Comparison of ENCODE assay signal across 13 mouse cellular contexts in genomic region chr8:108245575-108245974, GRCm38 (mm10).
DNase-seq lines count a peak whose midpoint lies in the region; ATAC-seq and TF ChIP-seq lines count a peak whose summit lies in the region.
"Had no signal": no experiment of that assay in that cellular context is flagged by ENCODE, and none has a peak within 500 bp of the region (broad histone marks: within the 10 kb centered on the region; RNA-seq: fewer than 3 reads in every experiment).

No protein-coding gene starts in this region.

- no peak for ATAC-seq in lung, embryonic 16.5 days (ENCODE audit: low read depth)
- peak; percentile 32; the same call in 1 of the 2 replicates for ATAC-seq in forebrain, embryonic 16.5 days
- ATAC-seq in midbrain, embryonic 11.5 days (ENCODE audit: low FRiP score): peak; percentile 28; the same call in 1 of the 2 replicates
- ATAC-seq in megakaryocyte progenitor cell, adult 5-6 weeks (replicated peaks; ENCODE audit: poor library complexity): no peak

- no peak overlapping the region for H3K27ac ChIP-seq in lung, embryonic 16.5 days (ENCODE audit: low read length)
- peak overlapping the region; percentile 53; the same call in 1 of the 2 replicates for H3K27ac ChIP-seq in forebrain, embryonic 16.5 days (ENCODE audit: low read length)
- H3K27ac ChIP-seq in midbrain, embryonic 11.5 days (ENCODE audit: low read depth, low read length): peak overlapping the region; percentile 77
- H3K27ac ChIP-seq: liver, embryonic 13.5 days; stomach, embryonic 15.5 days had no signal

- no peak for TF ChIP-seq CTCF in lung, adult 2 months (IDR thresholded peaks at IDR 0.05; ENCODE audit: insufficient read depth, low read length)

- no peaks in the 10 kb centered on the region for H3K27me3 ChIP-seq in lung, embryonic 16.5 days (ENCODE audit: control insufficient read depth, insufficient read depth, low read depth, low read length)
- H3K27me3 ChIP-seq in forebrain, embryonic 16.5 days (replicated peaks; ENCODE audit: control insufficient read depth, insufficient read depth, low read length): peaks cover 18% of the 10 kb centered on the region
- H3K27me3 ChIP-seq in midbrain, embryonic 11.5 days (ENCODE audit: control insufficient read depth, insufficient read depth, low read length): no peaks in the 10 kb centered on the region
- H3K27me3 ChIP-seq: embryonic facial prominence, embryonic 12.5 days had no signal

- H3K9ac ChIP-seq in lung, embryonic 16.5 days (ENCODE audit: low read length): no peak overlapping the region
- no peak overlapping the region for H3K9ac ChIP-seq in forebrain, embryonic 16.5 days (replicated peaks; ENCODE audit: low read depth, low read length)
- H3K9ac ChIP-seq in midbrain, embryonic 11.5 days (ENCODE audit: low read length): peak overlapping the region; percentile 31; the same call in 1 of the 2 replicates
- H3K9ac ChIP-seq: embryonic facial prominence, embryonic 12.5 days; liver, embryonic 13.5 days; stomach, embryonic 15.5 days had no signal

- no peaks in the 10 kb centered on the region for H3K9me3 ChIP-seq in lung, embryonic 16.5 days (ENCODE audit: control insufficient read depth, low read length)
- no peaks in the 10 kb centered on the region for H3K9me3 ChIP-seq in forebrain, embryonic 16.5 days (ENCODE audit: control insufficient read depth, low read length)
- H3K9me3 ChIP-seq in midbrain, embryonic 11.5 days (ENCODE audit: control insufficient read depth, low read length): no peaks in the 10 kb centered on the region
- H3K9me3 ChIP-seq: embryonic facial prominence, embryonic 12.5 days; liver, embryonic 13.5 days; stomach, embryonic 15.5 days had no signal

- no peaks in the 10 kb centered on the region for H3K36me3 ChIP-seq in lung, embryonic 16.5 days (ENCODE audit: control insufficient read depth, insufficient read depth, low read length)
- no peaks in the 10 kb centered on the region for H3K36me3 ChIP-seq in forebrain, embryonic 16.5 days (ENCODE audit: control insufficient read depth, insufficient read depth)
- H3K36me3 ChIP-seq in midbrain, embryonic 11.5 days (ENCODE audit: control insufficient read depth, insufficient read depth, low read length): no peaks in the 10 kb centered on the region
- H3K36me3 ChIP-seq: embryonic facial prominence, embryonic 12.5 days; liver, embryonic 13.5 days; stomach, embryonic 15.5 days had no signal

- H3K4me3 ChIP-seq in lung, embryonic 16.5 days (ENCODE audit: low read length): no peak overlapping the region
- H3K4me3 ChIP-seq in lung, adult 2 months (replicated peaks; ENCODE audit: extremely low read depth, low read depth, low read length): no peak overlapping the region
- H3K4me3 ChIP-seq in forebrain, embryonic 16.5 days (replicated peaks; ENCODE audit: low read length): no peak overlapping the region
- peak overlapping the region; percentile 2; the same call in 1 of the 2 replicates for H3K4me3 ChIP-seq in midbrain, embryonic 11.5 days (ENCODE audit: low read depth, low read length)
- H3K4me3 ChIP-seq: embryonic facial prominence, embryonic 12.5 days; liver, embryonic 13.5 days; stomach, embryonic 15.5 days had no signal

- 28% methylated on average over 8 of the region's 8 CpGs for WGBS in lung, embryonic 16.5 days
- WGBS in lung, adult 2 months: 59% methylated on average over 8 of the region's 8 CpGs
- 4% methylated on average over 8 of the region's 8 CpGs for WGBS in forebrain, embryonic 16.5 days
- WGBS in midbrain, embryonic 11.5 days: 9% methylated on average over 8 of the region's 8 CpGs

- peak overlapping the region; percentile 51 for H3K4me2 ChIP-seq in lung, embryonic 16.5 days (ENCODE audit: low read depth, low read length)
- peak overlapping the region; percentile 46 for H3K4me2 ChIP-seq in forebrain, embryonic 16.5 days (ENCODE audit: low read length)
- H3K4me2 ChIP-seq in midbrain, embryonic 11.5 days: peak overlapping the region; percentile 40
- H3K4me2 ChIP-seq: liver, embryonic 13.5 days had no signal

- DNase-seq in lung, adult 2 months: no peak
- DNase-seq in midbrain, embryonic 11.5 days (ENCODE audit: low spot score, missing footprints): no peak
- DNase-seq in retina, embryonic 14.5 days (ENCODE audit: low spot score): peak; percentile 33
- no peak for DNase-seq in layer of hippocampus, adult 8-10 months (ENCODE audit: low spot score in 2 of 2)
- no peak for DNase-seq in layer of hippocampus, postnatal 36 days
- DNase-seq: cerebellum, adult 8-10 months; kidney, adult 18-20 months; liver, embryonic 13.5 days had no signal

- TF ChIP-seq POLR2A in lung, adult 2 months (IDR thresholded peaks at IDR 0.05; ENCODE audit: borderline replicate concordance, extremely low read depth, low read depth, low read length): no peak

- peaks cover 12% of the 10 kb centered on the region for H3K4me1 ChIP-seq in lung, embryonic 16.5 days (replicated peaks; ENCODE audit: control insufficient read depth, insufficient read depth, low read length)
- H3K4me1 ChIP-seq in lung, adult 2 months (ENCODE audit: control insufficient read depth, insufficient read depth, low read length): no peaks in the 10 kb centered on the region
- peaks cover 20% of the 10 kb centered on the region for H3K4me1 ChIP-seq in forebrain, embryonic 16.5 days (replicated peaks; ENCODE audit: control insufficient read depth, insufficient read depth, low read length)
- peaks cover 44% of the 10 kb centered on the region for H3K4me1 ChIP-seq in midbrain, embryonic 11.5 days (ENCODE audit: control insufficient read depth, insufficient read depth, low read length)
- H3K4me1 ChIP-seq: liver, embryonic 13.5 days had no signal

Comparison
In these comparisons a context has a peak if more than half of its experiments do, and no peak if none do; other contexts are left out.
1. ATAC-seq: peak in forebrain, embryonic 16.5 days (single experiment) and midbrain, embryonic 11.5 days (single experiment); none in lung, embryonic 16.5 days (single experiment) and megakaryocyte progenitor cell, adult 5-6 weeks (single experiment).
2. Peak in every context shown above with its lines, with median percentiles within 50 percentile points of each other: H3K4me2 ChIP-seq.